Comparison of ENCODE assay signal across 19 mouse cellular contexts in the genomic region with DNA sequence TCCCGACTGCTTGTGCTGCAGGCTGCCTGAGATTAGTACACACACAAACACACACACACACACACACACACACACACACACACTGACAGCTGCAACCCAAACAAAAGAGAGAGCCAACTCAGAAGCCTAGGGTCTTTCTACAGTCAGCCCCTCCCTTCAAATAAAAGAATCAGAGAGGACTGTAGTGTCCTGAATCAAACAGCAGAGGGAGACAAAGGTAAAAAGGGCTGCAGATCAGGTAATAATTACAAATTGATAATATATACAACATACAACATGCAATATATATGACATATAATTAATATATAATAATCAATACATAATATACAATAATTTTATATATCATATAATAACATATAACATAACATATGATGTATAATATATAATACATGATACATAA. TPM values are rescaled to one million over a fixed set of nuclear protein-coding genes. Genes with fewer than 3 reads are reported as not detected.
DNase-seq lines count a peak whose midpoint lies in the region; ATAC-seq and TF ChIP-seq lines count a peak whose summit lies in the region.
"Had no signal": no experiment of that assay in that cellular context is flagged by ENCODE, and none has a peak within 500 bp of the region (broad histone marks: within the 10 kb centered on the region; RNA-seq: fewer than 3 reads in every experiment).

No protein-coding gene starts in this region.

- ATAC-seq in kidney, postnatal 0 days (replicated peaks; ENCODE audit: low FRiP score, low read depth) = no peak
- no peak for ATAC-seq in kidney, embryonic 15.5 days (replicated peaks; ENCODE audit: low FRiP score)
- no peak for ATAC-seq in megakaryocyte progenitor cell, adult 5-6 weeks (replicated peaks; ENCODE audit: poor library complexity)
- ATAC-seq: midbrain, embryonic 15.5 days had no signal

- peak; percentile 18 for DNase-seq in embryo, embryonic 10.5 days (ENCODE audit: low spot score)
- DNase-seq in embryo, embryonic 9.5 days (ENCODE audit: extremely low spot score) = no peak
- DNase-seq in kidney, postnatal 0 days (ENCODE audit: low spot score) = peak; percentile 1
- DNase-seq in CH12.LX (ENCODE audit: extremely low read depth) = peak; percentile 2
- peak; percentile 24 for DNase-seq in brain, embryonic 14.5 days (ENCODE audit: low read depth)
- no peak for DNase-seq in lung, adult 2 months
- DNase-seq: adrenal gland, postnatal 14 days; B cell, adult 2 months; heart, postnatal 4 days; kidney, adult 2 months; lung, adult 18-20 months; right cerebral cortex, adult 18-20 months had no signal

- in situ Hi-C loops in CH12.LX (cut with MboI; ENCODE audit: low pct_ligation_motif_present, low pct_unique_long_range_greater_than_20kb, low sequenced_read_pairs) = no loop called here

- TF ChIP-seq EP300 in CH12.LX (IDR thresholded peaks at IDR 0.05; ENCODE audit: low read length) = no peak

- no peak overlapping the region for H3K27ac ChIP-seq in kidney, postnatal 0 days
- H3K27ac ChIP-seq in kidney, embryonic 15.5 days = no peak overlapping the region
- no peak overlapping the region for H3K27ac ChIP-seq in CH12.LX (ENCODE audit: insufficient read depth, low read depth)
- H3K27ac ChIP-seq: midbrain, embryonic 15.5 days; neural tube, embryonic 13.5 days had no signal

- H3K4me3 ChIP-seq in kidney, postnatal 0 days (replicated peaks; ENCODE audit: low read depth, low read length) = no peak overlapping the region
- no peak overlapping the region for H3K4me3 ChIP-seq in kidney, embryonic 15.5 days (replicated peaks)
- H3K4me3 ChIP-seq in CH12.LX (replicated peaks in 1 of 3; ENCODE audit: low read depth in 2 of 3, low read length in 2 of 3, poor library complexity in 1 of 3) = no peak overlapping the region
- H3K4me3 ChIP-seq in lung, adult 2 months (replicated peaks; ENCODE audit: extremely low read depth, low read depth, low read length) = no peak overlapping the region
- H3K4me3 ChIP-seq: midbrain, embryonic 15.5 days; neural tube, embryonic 13.5 days had no signal

- no peak overlapping the region for H3K4me2 ChIP-seq in kidney, postnatal 0 days (ENCODE audit: low read length)
- no peak overlapping the region for H3K4me2 ChIP-seq in kidney, embryonic 15.5 days
- no peak overlapping the region for H3K4me2 ChIP-seq in CH12.LX (ENCODE audit: insufficient read depth, low read depth, poor library complexity, severe bottlenecking)
- H3K4me2 ChIP-seq: midbrain, embryonic 15.5 days; neural tube, embryonic 13.5 days had no signal

- TF ChIP-seq POLR2A in CH12.LX (IDR thresholded peaks at IDR 0.05; ENCODE audit: low read depth, low read length) = no peak
- no peak for TF ChIP-seq POLR2A in brain, embryonic 14.5 days (IDR thresholded peaks at IDR 0.05; ENCODE audit: borderline replicate concordance, extremely low read depth, insufficient read depth, insufficient read length, poor library complexity, severe bottlenecking)
- no peak for TF ChIP-seq POLR2A in lung, adult 2 months (IDR thresholded peaks at IDR 0.05; ENCODE audit: borderline replicate concordance, extremely low read depth, low read depth, low read length)

- H3K9ac ChIP-seq in kidney, postnatal 0 days (ENCODE audit: low read depth, low read length) = no peak overlapping the region
- H3K9ac ChIP-seq in kidney, embryonic 15.5 days = no peak overlapping the region
- no peak overlapping the region for H3K9ac ChIP-seq in CH12.LX (ENCODE audit: insufficient read depth, low read depth)
- H3K9ac ChIP-seq: midbrain, embryonic 15.5 days; neural tube, embryonic 13.5 days had no signal

- H3K9me3 ChIP-seq in kidney, postnatal 0 days (replicated peaks; ENCODE audit: low read length) = no peaks in the 10 kb centered on the region
- no peaks in the 10 kb centered on the region for H3K9me3 ChIP-seq in kidney, embryonic 15.5 days (replicated peaks)
- no peaks in the 10 kb centered on the region for H3K9me3 ChIP-seq in CH12.LX (replicated peaks; ENCODE audit: low read length)
- H3K9me3 ChIP-seq: midbrain, embryonic 15.5 days; neural tube, embryonic 13.5 days had no signal

- dilution Hi-C loops in CH12.LX (cut with MboI; ENCODE audit: extremely low pct_ligation_motif_present, extremely low pct_unique_long_range_greater_than_20kb, low sequenced_read_pairs) = no loop called here

- TF ChIP-seq CTCF in kidney, postnatal 0 days (IDR thresholded peaks at IDR 0.05; ENCODE audit: low read depth) = peak; percentile 61
- TF ChIP-seq CTCF in CH12.LX (conservative IDR thresholded peaks at IDR 0.05 in 1 of 2, IDR thresholded peaks at IDR 0.05 in 1 of 2; ENCODE audit: low read depth in 2 of 2, low read length in 2 of 2) = peak in 1 of 2 experiments; percentile 48; a peak in 2 of 4 replicates
- no peak for TF ChIP-seq CTCF in brain, embryonic 14.5 days (IDR thresholded peaks at IDR 0.05; ENCODE audit: borderline replicate concordance, extremely low read depth, insufficient read depth, insufficient read length)
- no peak for TF ChIP-seq CTCF in lung, adult 2 months (IDR thresholded peaks at IDR 0.05; ENCODE audit: insufficient read depth, low read length)

- H3K27me3 ChIP-seq in kidney, postnatal 0 days (ENCODE audit: insufficient read depth, low read length) = no peaks in the 10 kb centered on the region
- no peaks in the 10 kb centered on the region for H3K27me3 ChIP-seq in kidney, embryonic 15.5 days
- no peaks in the 10 kb centered on the region for H3K27me3 ChIP-seq in CH12.LX (replicated peaks)
- H3K27me3 ChIP-seq: midbrain, embryonic 15.5 days; neural tube, embryonic 13.5 days had no signal

- 75% methylated on average over 1 of the region's 1 CpGs for WGBS in kidney, postnatal 0 days
- 82% methylated on average over 1 of the region's 1 CpGs for WGBS in kidney, embryonic 15.5 days
- 100% methylated on average over 1 of the region's 1 CpGs for WGBS in lung, adult 2 months

- no peaks in the 10 kb centered on the region for H3K79me2 ChIP-seq in CH12.LX (replicated peaks; ENCODE audit: control insufficient read depth, extremely low read depth, insufficient read depth, poor library complexity, severe bottlenecking)

- peak; percentile 26 for TF ChIP-seq RAD21 in CH12.LX (IDR thresholded peaks at IDR 0.05; ENCODE audit: low read depth, low read length)

- no peaks in the 10 kb centered on the region for H3K36me3 ChIP-seq in kidney, postnatal 0 days (ENCODE audit: insufficient read depth, low read length)
- H3K36me3 ChIP-seq in kidney, embryonic 15.5 days = no peaks in the 10 kb centered on the region
- H3K36me3 ChIP-seq in CH12.LX (replicated peaks in 1 of 2; ENCODE audit: control insufficient read depth in 1 of 2, insufficient read depth in 1 of 2, low read length in 1 of 2) = no peaks in the 10 kb centered on the region
- H3K36me3 ChIP-seq: midbrain, embryonic 15.5 days; neural tube, embryonic 13.5 days had no signal

- H3K4me1 ChIP-seq in kidney, postnatal 0 days (replicated peaks; ENCODE audit: insufficient read depth, low read length) = no peaks in the 10 kb centered on the region
- H3K4me1 ChIP-seq in kidney, embryonic 15.5 days = no peaks in the 10 kb centered on the region
- H3K4me1 ChIP-seq in CH12.LX (ENCODE audit: control insufficient read depth in 1 of 2, insufficient read depth in 2 of 2) = no peaks in the 10 kb centered on the region
- no peaks in the 10 kb centered on the region for H3K4me1 ChIP-seq in lung, adult 2 months (ENCODE audit: control insufficient read depth, insufficient read depth, low read length)
- H3K4me1 ChIP-seq: midbrain, embryonic 15.5 days; neural tube, embryonic 13.5 days had no signal

TF ChIP-seq in CH12.LX, 34 proteins besides CTCF, POLR2A, EP300 and RAD21:
- no peak for TF ChIP-seq MAFK (IDR thresholded peaks at IDR 0.05; ENCODE audit: insufficient replicate concordance, low read length)
- peak; percentile 32 for TF ChIP-seq SMC3 (IDR thresholded peaks at IDR 0.05; ENCODE audit: low read depth, low read length)
- no peak for TF ChIP-seq POLR2AphosphoS2 (IDR thresholded peaks at IDR 0.05; ENCODE audit: low read depth, low read length)
- no peak for TF ChIP-seq USF1 (IDR thresholded peaks at IDR 0.05; ENCODE audit: low read depth, low read length)
- TF ChIP-seq MXI1 (IDR thresholded peaks at IDR 0.05; ENCODE audit: low read depth, low read length) = no peak

RNA-seq across cellular contexts. Expression of a gene that starts 15.9 kb away (rescaled TPM):
- polyA plus RNA-seq in kidney, postnatal 0 days (2015; fragmentation: Nextera tagmentation; extraction: Ambion mirVana) = not detected in 2 replicates
- polyA plus RNA-seq in kidney, embryonic 15.5 days (2015; fragmentation: Nextera tagmentation; extraction: Ambion mirVana) = not detected in 2 replicates
- total RNA-seq in CH12.LX (2012; rRNA removed) (0.25 and 0.59 TPM in 2 replicates), CH12.LX (2014; rRNA removed) (not detected in 2 replicates)
- polyA plus RNA-seq in CH12.LX (2012; ENCODE audit: insufficient read length, low read depth) = not detected in 2 replicates
- polyA plus RNA-seq in brain, embryonic 14.5 days (2012; rRNA removed) = 0.18 TPM in 1 of 2 replicates, not detected in the other
- total RNA-seq in megakaryocyte progenitor cell, adult 5-6 weeks (2015) = not detected in 2 replicates
- total RNA-seq in megakaryocyte progenitor cell, adult 5-6 weeks (2017) = not detected in 2 replicates
- polyA plus RNA-seq in lung, adult 2 months (2012; rRNA removed) = not detected in 2 replicates
- total RNA-seq: adrenal gland, postnatal 14 days; heart, postnatal 4 days; layer of hippocampus, adult 18-20 months; left cerebral cortex, postnatal 36 days had no signal
- polyA plus RNA-seq: kidney, adult 2 months; midbrain, embryonic 15.5 days; neural tube, embryonic 13.5 days; thymus, postnatal 0 days had no signal

Comparison
In these comparisons a context has a peak if more than half of its experiments do, and no peak if none do; other contexts are left out.
1. DNase-seq: peak in embryo, embryonic 10.5 days (single experiment), kidney, postnatal 0 days (single experiment), CH12.LX (single experiment) and brain, embryonic 14.5 days (single experiment); none in embryo, embryonic 9.5 days (single experiment) and lung, adult 2 months (single experiment).